Mouse (Mus musculus): ENCODE measurements around the gene 4930438A08Rik. TPM values are rescaled to one million over a fixed set of nuclear protein-coding genes. Genes with fewer than 3 reads are reported as not detected.

The 4930438A08Rik gene
- total and polyA plus RNA-seq, 3 experiments, result 0.05 TPM; not detected in 2

DNA sequence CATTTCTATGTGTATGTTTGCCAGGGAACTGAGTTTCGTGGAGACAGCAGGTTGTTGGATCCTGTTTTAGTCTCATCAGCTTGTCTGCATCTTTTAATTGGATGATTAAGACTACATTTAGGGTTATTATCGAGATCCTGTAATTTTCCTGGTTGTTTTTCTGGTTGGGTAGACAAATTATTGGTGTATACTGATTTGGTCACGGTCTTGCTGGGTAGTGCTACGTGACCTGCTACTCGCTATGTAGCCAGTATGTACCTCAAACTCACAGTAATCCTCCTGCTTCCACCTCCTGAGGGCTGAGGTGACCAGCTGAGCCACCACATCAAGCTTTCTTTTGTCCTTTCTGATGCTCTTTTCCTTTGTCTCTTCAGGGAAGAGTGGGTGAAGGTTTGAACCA, 16.8 kb upstream of the 4930438A08Rik start:
- Histone ChIP-seq H3K4me3 (ENCODE audit: low read depth, low read length) (no peak overlapping the region), H3K27me3 (ENCODE audit: insufficient read depth, low read length) (peaks cover 6% of the 10 kb centered on the region), H3K36me3 (replicated peaks) (no peaks in the 10 kb centered on the region), H3K4me1 (ENCODE audit: insufficient read depth, low read depth, low read length) (no peaks in the 10 kb centered on the region), H3K9me3 (replicated peaks) (no peaks in the 10 kb centered on the region)
- TF ChIP-seq GATA2 (IDR thresholded peaks at IDR 0.05; ENCODE audit: borderline replicate concordance, low read depth, low read length) (no peak), POLR2AphosphoS5 (IDR thresholded peaks at IDR 0.05; ENCODE audit: insufficient replicate concordance, low read depth, low read length) (no peak)
- ATAC-seq (ENCODE audit: extremely low read depth, insufficient number of reproducible peaks, low FRiP score, poor library complexity, severe bottlenecking) (no peak), DNase-seq (ENCODE audit: low spot score) (no peak)

DNA sequence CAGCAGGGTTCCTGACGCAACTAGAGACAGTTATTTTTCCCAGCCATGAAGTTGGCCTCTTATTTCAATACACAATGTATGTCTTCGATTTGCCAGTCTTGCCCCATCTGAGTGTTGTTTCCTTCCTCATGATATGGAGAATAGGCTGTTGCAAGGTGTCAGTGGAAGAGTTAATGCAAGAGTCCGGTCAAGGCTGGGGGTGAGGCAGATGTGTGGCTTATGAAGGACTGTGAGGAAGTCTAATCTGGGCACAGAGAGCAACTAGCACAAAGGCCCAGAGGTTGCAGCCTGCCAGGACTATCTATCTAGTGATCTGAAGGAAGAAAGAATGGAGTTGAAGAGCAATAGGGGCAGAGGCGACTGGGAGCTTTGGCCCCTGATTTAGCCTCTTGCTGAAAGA, 14.4 kb upstream of the 4930438A08Rik start:
- Histone ChIP-seq H3K36me3 (replicated peaks) (no peaks in the 10 kb centered on the region), H3K4me1 (ENCODE audit: insufficient read depth, low read depth, low read length) (no peaks in the 10 kb centered on the region), H3K27me3 (ENCODE audit: insufficient read depth, low read length) (peaks cover 14% of the 10 kb centered on the region), H3K4me3 (ENCODE audit: low read depth, low read length) (no peak overlapping the region), H3K9me3 (replicated peaks) (no peaks in the 10 kb centered on the region)
- no peak for DNase-seq (ENCODE audit: low spot score)
- no peak for ATAC-seq (ENCODE audit: extremely low read depth, insufficient number of reproducible peaks, low FRiP score, poor library complexity, severe bottlenecking)
- TF ChIP-seq TAL1 (conservative IDR thresholded peaks at IDR 0.05; ENCODE audit: low read depth, low read length), result no peak
- no peak for TF ChIP-seq GATA2 (IDR thresholded peaks at IDR 0.05; ENCODE audit: borderline replicate concordance, low read depth, low read length)
- TF ChIP-seq CTCF (IDR thresholded peaks at IDR 0.05; ENCODE audit: low read depth, low read length), result no peak
- TF ChIP-seq GATA1 (IDR thresholded peaks at IDR 0.05; ENCODE audit: borderline replicate concordance, low read length), result no peak

DNA sequence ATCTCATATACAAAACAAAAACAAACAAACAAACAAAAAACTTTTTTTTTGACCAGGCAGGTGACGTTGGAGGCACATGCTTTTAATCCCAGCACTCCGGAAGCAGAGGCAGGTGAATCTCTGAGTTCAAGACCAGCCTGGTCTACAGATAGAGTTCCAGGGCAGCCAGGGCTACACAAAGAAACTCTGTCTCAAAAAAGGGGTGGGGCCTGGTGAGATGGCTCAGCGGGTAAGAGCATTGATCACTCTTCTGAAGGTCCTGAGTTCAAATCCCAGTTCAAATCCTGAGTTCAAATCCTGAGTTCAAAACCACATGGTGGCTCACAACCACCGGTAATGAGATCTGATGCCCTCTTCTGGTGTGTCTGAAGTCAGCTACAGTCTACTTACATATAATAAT, 12.8 kb upstream of the 4930438A08Rik start:
- no peaks in the 10 kb centered on the region for H3K36me3 ChIP-seq (replicated peaks)
- no peaks in the 10 kb centered on the region for H3K9me3 ChIP-seq (replicated peaks)
- no peak for TF ChIP-seq GATA1 (IDR thresholded peaks at IDR 0.05; ENCODE audit: borderline replicate concordance, low read length)
- H3K4me3 ChIP-seq (ENCODE audit: low read depth, low read length), result no peak overlapping the region
- ATAC-seq (ENCODE audit: extremely low read depth, insufficient number of reproducible peaks, low FRiP score, poor library complexity, severe bottlenecking) (no peak), DNase-seq (ENCODE audit: low spot score) (no peak)
- H3K27me3 ChIP-seq (ENCODE audit: insufficient read depth, low read length), result peaks cover 14% of the 10 kb centered on the region
- no peaks in the 10 kb centered on the region for H3K4me1 ChIP-seq (ENCODE audit: insufficient read depth, low read depth, low read length)

DNA sequence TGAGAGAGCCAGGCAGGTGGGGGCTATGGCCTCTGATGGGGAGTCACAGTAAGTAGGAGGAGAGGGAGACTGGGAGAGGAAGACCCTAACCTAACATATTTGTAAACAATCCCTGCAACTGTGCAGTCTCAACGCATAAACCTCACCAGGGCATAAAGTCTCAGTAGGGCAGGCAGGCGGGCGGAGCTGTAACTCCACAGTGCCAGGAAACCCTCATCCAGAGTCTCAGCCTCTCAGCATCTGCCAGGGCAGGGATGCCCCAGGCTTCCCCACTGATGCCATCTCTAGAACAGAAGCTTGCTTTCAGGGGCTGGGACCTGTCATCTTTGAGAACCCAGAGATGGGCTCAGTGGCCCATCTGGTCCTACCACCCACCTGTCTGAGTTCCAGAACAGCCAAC, 12.3 kb upstream of the 4930438A08Rik start:
- Histone ChIP-seq H3K4me3 (ENCODE audit: low read depth, low read length) (no peak overlapping the region), H3K9me3 (replicated peaks) (no peaks in the 10 kb centered on the region), H3K36me3 (replicated peaks) (no peaks in the 10 kb centered on the region), H3K4me1 (ENCODE audit: insufficient read depth, low read depth, low read length) (no peaks in the 10 kb centered on the region), H3K27me3 (ENCODE audit: insufficient read depth, low read length) (peaks cover 14% of the 10 kb centered on the region)
- no peak for TF ChIP-seq TAL1 (conservative IDR thresholded peaks at IDR 0.05; ENCODE audit: low read depth, low read length)
- no peak for TF ChIP-seq GATA1 (IDR thresholded peaks at IDR 0.05; ENCODE audit: borderline replicate concordance, low read length)
- TF ChIP-seq CTCF (IDR thresholded peaks at IDR 0.05; ENCODE audit: low read depth, low read length), result no peak
- no peak for TF ChIP-seq GATA2 (IDR thresholded peaks at IDR 0.05; ENCODE audit: borderline replicate concordance, low read depth, low read length)
- TF ChIP-seq POLR2AphosphoS5 (IDR thresholded peaks at IDR 0.05; ENCODE audit: insufficient replicate concordance, low read depth, low read length), result no peak
- ATAC-seq (ENCODE audit: extremely low read depth, insufficient number of reproducible peaks, low FRiP score, poor library complexity, severe bottlenecking) (no peak), DNase-seq (ENCODE audit: low spot score) (no peak)

DNA sequence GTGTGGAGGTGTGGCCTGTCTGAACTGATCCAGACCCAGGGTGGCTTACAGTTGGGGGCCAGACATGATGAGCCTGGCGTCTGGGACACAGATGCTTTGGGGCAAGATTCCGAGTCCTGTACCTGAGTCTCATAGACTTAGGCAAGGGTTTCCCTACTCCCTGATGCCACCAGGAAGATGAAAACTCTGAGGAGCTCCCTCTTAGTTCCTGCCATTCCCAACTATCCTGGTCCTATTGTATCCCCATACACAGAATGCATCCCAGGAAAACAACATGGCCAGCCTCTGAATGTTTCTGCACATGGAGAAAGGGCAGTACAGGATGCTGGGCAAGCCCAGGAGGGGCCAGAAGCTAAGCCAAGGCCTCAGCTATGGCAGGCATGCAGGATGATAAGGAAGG, 11.1 kb upstream of the 4930438A08Rik start:
- Histone ChIP-seq H3K4me1 (ENCODE audit: insufficient read depth, low read depth, low read length) (no peaks in the 10 kb centered on the region), H3K9me3 (replicated peaks) (no peaks in the 10 kb centered on the region), H3K4me3 (ENCODE audit: low read depth, low read length) (no peak overlapping the region), H3K36me3 (replicated peaks) (no peaks in the 10 kb centered on the region), H3K27me3 (ENCODE audit: insufficient read depth, low read length) (peaks cover 17% of the 10 kb centered on the region)
- DNase-seq (ENCODE audit: low spot score) (no peak), ATAC-seq (ENCODE audit: extremely low read depth, insufficient number of reproducible peaks, low FRiP score, poor library complexity, severe bottlenecking) (no peak)
- TF ChIP-seq POLR2AphosphoS5 (IDR thresholded peaks at IDR 0.05; ENCODE audit: insufficient replicate concordance, low read depth, low read length) (no peak), TAL1 (conservative IDR thresholded peaks at IDR 0.05; ENCODE audit: low read depth, low read length) (no peak), GATA1 (IDR thresholded peaks at IDR 0.05; ENCODE audit: borderline replicate concordance, low read length) (no peak), GATA2 (IDR thresholded peaks at IDR 0.05; ENCODE audit: borderline replicate concordance, low read depth, low read length) (no peak), CTCF (IDR thresholded peaks at IDR 0.05; ENCODE audit: low read depth, low read length) (no peak)

DNA sequence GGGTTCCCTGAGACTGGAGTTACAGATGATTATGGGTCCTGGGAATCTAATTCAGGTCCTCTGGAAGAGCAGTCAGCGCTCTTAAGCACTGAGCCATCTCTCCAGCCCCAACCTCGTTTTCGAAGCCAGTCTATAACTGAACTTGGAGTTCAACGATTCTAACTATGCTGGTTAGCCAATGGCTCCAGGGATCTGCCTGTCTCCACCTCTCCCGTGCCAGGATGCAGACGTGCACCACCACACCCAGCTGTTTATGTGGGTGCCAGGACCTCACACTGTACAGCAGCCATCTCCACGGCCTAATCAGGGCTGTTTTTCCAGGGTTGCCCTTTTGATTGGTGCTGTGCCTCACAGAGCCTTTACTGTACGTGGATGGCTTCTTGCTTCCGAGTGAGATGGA, 10.1 kb upstream of the 4930438A08Rik start:
- ATAC-seq (ENCODE audit: extremely low read depth, insufficient number of reproducible peaks, low FRiP score, poor library complexity, severe bottlenecking) (no peak), DNase-seq (ENCODE audit: low spot score) (no peak)
- TF ChIP-seq GATA1 (IDR thresholded peaks at IDR 0.05; ENCODE audit: borderline replicate concordance, low read length) (no peak), TAL1 (conservative IDR thresholded peaks at IDR 0.05; ENCODE audit: low read depth, low read length) (no peak), CTCF (IDR thresholded peaks at IDR 0.05; ENCODE audit: low read depth, low read length) (no peak), GATA2 (IDR thresholded peaks at IDR 0.05; ENCODE audit: borderline replicate concordance, low read depth, low read length) (no peak), POLR2AphosphoS5 (IDR thresholded peaks at IDR 0.05; ENCODE audit: insufficient replicate concordance, low read depth, low read length) (no peak)
- Histone ChIP-seq H3K36me3 (replicated peaks) (no peaks in the 10 kb centered on the region), H3K9me3 (replicated peaks) (no peaks in the 10 kb centered on the region), H3K27me3 (ENCODE audit: insufficient read depth, low read length) (peaks cover 21% of the 10 kb centered on the region), H3K4me3 (ENCODE audit: low read depth, low read length) (no peak overlapping the region), H3K4me1 (ENCODE audit: insufficient read depth, low read depth, low read length) (no peaks in the 10 kb centered on the region)

DNA sequence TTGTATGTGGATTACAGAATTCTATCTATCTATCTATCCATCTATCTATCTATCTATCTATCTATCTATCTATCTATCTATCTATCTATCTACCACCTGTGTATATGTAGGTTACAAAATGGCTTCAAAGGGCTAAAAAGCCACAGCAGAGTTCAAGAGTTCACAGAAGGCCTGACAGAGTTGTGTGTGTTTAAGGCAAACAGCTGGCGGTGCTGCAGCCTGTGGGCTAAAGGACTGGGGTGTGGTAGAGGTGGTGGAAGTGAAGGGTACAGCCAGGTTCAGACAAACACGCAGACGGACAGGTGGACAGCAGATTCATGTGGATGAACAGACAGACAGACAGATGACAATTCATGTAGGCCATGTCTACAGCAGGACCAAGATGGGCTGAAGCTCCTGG, 6.3 kb upstream of the 4930438A08Rik start:
- no peak for TF ChIP-seq POLR2AphosphoS5 (IDR thresholded peaks at IDR 0.05; ENCODE audit: insufficient replicate concordance, low read depth, low read length)
- TF ChIP-seq GATA1 (IDR thresholded peaks at IDR 0.05; ENCODE audit: borderline replicate concordance, low read length), result no peak
- no peak for TF ChIP-seq GATA2 (IDR thresholded peaks at IDR 0.05; ENCODE audit: borderline replicate concordance, low read depth, low read length)
- no peak for TF ChIP-seq TAL1 (conservative IDR thresholded peaks at IDR 0.05; ENCODE audit: low read depth, low read length)
- TF ChIP-seq CTCF (IDR thresholded peaks at IDR 0.05; ENCODE audit: low read depth, low read length), result no peak
- Histone ChIP-seq H3K27me3 (ENCODE audit: insufficient read depth, low read length) (peaks cover 21% of the 10 kb centered on the region), H3K4me3 (ENCODE audit: low read depth, low read length) (no peak overlapping the region), H3K9me3 (replicated peaks) (no peaks in the 10 kb centered on the region), H3K4me1 (ENCODE audit: insufficient read depth, low read depth, low read length) (no peaks in the 10 kb centered on the region), H3K36me3 (replicated peaks) (no peaks in the 10 kb centered on the region)
- ATAC-seq (ENCODE audit: extremely low read depth, insufficient number of reproducible peaks, low FRiP score, poor library complexity, severe bottlenecking) (no peak), DNase-seq (ENCODE audit: low spot score) (no peak)
